ENCODE assay signal across 7 mouse cellular contexts in genomic region chrX:103821195-103821831, GRCm38 (mm10). TPM values are rescaled to one million over a fixed set of nuclear protein-coding genes. Genes with fewer than 3 reads are reported as not detected.
DNase-seq lines count a peak whose midpoint lies in the region; ATAC-seq and TF ChIP-seq lines count a peak whose summit lies in the region.

No protein-coding gene starts in this region.

- H3K27me3 ChIP-seq in forebrain, embryonic 16.5 days (replicated peaks; ENCODE audit: control insufficient read depth, insufficient read depth, low read length), result peaks cover 23% of the 10 kb centered on the region
- H3K27me3 ChIP-seq in limb, embryonic 12.5 days, result peaks cover 68% of the 10 kb centered on the region

- peak; percentile 1 for DNase-seq in left cerebral cortex, postnatal 4 days
- no peak for DNase-seq in left cerebral cortex, postnatal 25 days (ENCODE audit: low spot score in 2 of 2)
- DNase-seq in brain, embryonic 14.5 days (ENCODE audit: low read depth), result peak; percentile 10
- DNase-seq in naive thymus-derived CD4-positive, alpha-beta T cell, adult 2 months (ENCODE audit: low read depth), result peak; percentile 20
- no peak for DNase-seq in layer of hippocampus, adult 8-10 months (ENCODE audit: low spot score in 2 of 2)

- peak overlapping the region; percentile 56 for H3K4me3 ChIP-seq in forebrain, embryonic 16.5 days (replicated peaks; ENCODE audit: low read length)
- H3K4me3 ChIP-seq in limb, embryonic 12.5 days (replicated peaks), result peak overlapping the region; percentile 57

- no peaks in the 10 kb centered on the region for H3K9me3 ChIP-seq in forebrain, embryonic 16.5 days (ENCODE audit: control insufficient read depth, low read length)
- H3K9me3 ChIP-seq in limb, embryonic 12.5 days, result no peaks in the 10 kb centered on the region

- peak overlapping the region; percentile 63 for H3K4me2 ChIP-seq in forebrain, embryonic 16.5 days (ENCODE audit: low read length)
- peak overlapping the region; percentile 66 for H3K4me2 ChIP-seq in limb, embryonic 12.5 days

- 26% methylated on average over 31 of the region's 37 CpGs for WGBS in forebrain, embryonic 16.5 days
- 25% methylated on average over 37 of the region's 37 CpGs for WGBS in limb, embryonic 12.5 days

- peak overlapping the region; percentile 54 for H3K27ac ChIP-seq in forebrain, embryonic 16.5 days (ENCODE audit: low read length)
- H3K27ac ChIP-seq in limb, embryonic 12.5 days, result peak overlapping the region; percentile 95

- intact Hi-C loops in left cerebral cortex, postnatal 4 days (cut with DNase I), result no loop called here
- intact Hi-C loops in left cerebral cortex, postnatal 25 days (cut with DNase I), result loop anchor here (1.0 to 2.0 kb wide), 2 partner anchors 77 to 125 kb away; no protein-coding TSS in a partner anchor

- peak overlapping the region; percentile 66 for H3K9ac ChIP-seq in forebrain, embryonic 16.5 days (replicated peaks; ENCODE audit: low read depth, low read length)
- peak overlapping the region; percentile 68 for H3K9ac ChIP-seq in limb, embryonic 12.5 days (replicated peaks)

- TF ChIP-seq CTCF in brain, embryonic 14.5 days (IDR thresholded peaks at IDR 0.05; ENCODE audit: borderline replicate concordance, extremely low read depth, insufficient read depth, insufficient read length), result no peak

- no peak for TF ChIP-seq POLR2A in brain, embryonic 14.5 days (IDR thresholded peaks at IDR 0.05; ENCODE audit: borderline replicate concordance, extremely low read depth, insufficient read depth, insufficient read length, poor library complexity, severe bottlenecking)

- peak; percentile 43 for ATAC-seq in forebrain, embryonic 16.5 days
- peak; percentile 48 for ATAC-seq in limb, embryonic 12.5 days (ENCODE audit: insufficient number of reproducible peaks, insufficient read depth, low FRiP score, low TSS enrichment, low read depth)

- H3K36me3 ChIP-seq in forebrain, embryonic 16.5 days (ENCODE audit: control insufficient read depth, insufficient read depth), result no peaks in the 10 kb centered on the region
- H3K36me3 ChIP-seq in limb, embryonic 12.5 days, result no peaks in the 10 kb centered on the region

- peaks cover 8% of the 10 kb centered on the region for H3K4me1 ChIP-seq in forebrain, embryonic 16.5 days (replicated peaks; ENCODE audit: control insufficient read depth, insufficient read depth, low read length)
- peaks cover 7% of the 10 kb centered on the region for H3K4me1 ChIP-seq in limb, embryonic 12.5 days (replicated peaks)

RNA-seq across cellular contexts. Expression of gene Slc16a2, which starts 0.5 kb away (rescaled TPM):
- total RNA-seq in left cerebral cortex, postnatal 4 days (2021), result 10 to 100 TPM; 63.9 to 70.3 TPM
- total RNA-seq in left cerebral cortex, postnatal 25 days (2021), result 10 to 100 TPM; 38.6 to 47.3 TPM
- polyA plus RNA-seq in brain, embryonic 14.5 days (2012; rRNA removed), result 36.2 and 37.9 TPM in 2 replicates
- polyA plus RNA-seq in forebrain, embryonic 16.5 days (2015; fragmentation: Nextera tagmentation; extraction: Ambion mirVana), result 30.0 and 32.7 TPM in 2 replicates
- polyA plus RNA-seq in limb, embryonic 12.5 days (2016; fragmentation: Nextera tagmentation; extraction: Ambion mirVana), result 23.3 and 23.4 TPM in 2 replicates
- total RNA-seq in layer of hippocampus, adult 8-10 months (2022), result 10 to 100 TPM; 33.1 to 40.7 (median 34.1) TPM

Comparison
In these comparisons a context has a peak if more than half of its experiments do, and no peak if none do; other contexts are left out.
1. DNase-seq: peak in left cerebral cortex, postnatal 4 days (single experiment), brain, embryonic 14.5 days (single experiment) and naive thymus-derived CD4-positive, alpha-beta T cell, adult 2 months (single experiment); none in left cerebral cortex, postnatal 25 days (0 of 2) and layer of hippocampus, adult 8-10 months (0 of 2).